Mouse (Mus musculus) limb, embryonic 11.5 days (tissue): ENCODE data around the gene Kpnb1. TPM values are rescaled to one million over a fixed set of nuclear protein-coding genes. Genes with fewer than 3 reads are reported as not detected.
A peak's percentile ranks its signal among the peaks of the same experiment; 100 is the strongest.

Experiments used
- ATAC-seq: fragments of 200-750 bp; cut with Nextera tagmentation; 2 replicates; pipeline ENCODE4 v1.8.0; 2017; ENCODE audit warnings: low read depth; ENCODE audit not compliant: insufficient number of reproducible peaks, low FRiP score, low TSS enrichment
- DNase-seq: peaks from one replicate; pipeline ENCODE4 v3.0.0-alpha.2; 2015; ENCODE audit warnings: low spot score
- H3K27ac ChIP-seq: fragments of 300-500 bp; sonication (generic); replicated peaks from 2 replicates; pipeline ENCODE4 v1.5.1; 2014; ENCODE audit warnings: low read depth, mild to moderate bottlenecking, low read length
- H3K27me3 ChIP-seq: fragments of 300-500 bp; sonication (generic); 2 replicates; pipeline ENCODE4 v1.6.1; 2014; ENCODE audit warnings: mild to moderate bottlenecking, low read length, mixed read lengths; ENCODE audit not compliant: control insufficient read depth, insufficient read depth
- H3K36me3 ChIP-seq: fragments of 300-500 bp; sonication (generic); 2 replicates; pipeline ENCODE4 v1.6.1; 2014; ENCODE audit warnings: mild to moderate bottlenecking, low read length, moderate library complexity, mixed read lengths; ENCODE audit not compliant: control insufficient read depth, insufficient read depth
- H3K4me1 ChIP-seq: fragments of 300-500 bp; sonication (generic); 2 replicates; pipeline ENCODE4 v1.6.1; 2014; ENCODE audit warnings: low read length, mixed read lengths; ENCODE audit not compliant: control insufficient read depth, insufficient read depth
- H3K4me2 ChIP-seq: fragments of 300-500 bp; sonication (generic); 2 replicates; pipeline ENCODE4 v1.6.1; 2014; ENCODE audit warnings: low read depth, mild to moderate bottlenecking, moderate library complexity; ENCODE audit not compliant: severe bottlenecking
- H3K4me3 ChIP-seq: fragments of 300-500 bp; sonication (generic); 2 replicates; pipeline ENCODE4 v1.5.1; 2014; ENCODE audit warnings: low read depth, low read length
- H3K9ac ChIP-seq: fragments of 300-500 bp; sonication (generic); 2 replicates; pipeline ENCODE4 v1.6.1; 2014; ENCODE audit warnings: mild to moderate bottlenecking, low read length
- H3K9me3 ChIP-seq: fragments of 300-500 bp; sonication (generic); 2 replicates; pipeline ENCODE4 v1.6.1; 2016; ENCODE audit warnings: low read length; ENCODE audit not compliant: control insufficient read depth
- WGBS: fragments of 180-500 bp; shearing (Covaris S2); extraction: QIAGEN DNeasy Blood & Tissue Kit; methylation state at CpG from one replicate; pipeline ENCODE4 v1.1.7; 2014; 5-methylcytosine and 5-hydroxymethylcytosine counted together
- polyA plus RNA-seq: library from polyadenylated mRNA; unstranded; fragments of >200 nt; fragmentation: Nextera tagmentation; extraction: Ambion mirVana; gene quantifications from 2 replicates; pipeline ENCODE4 v1.2.1, GENCODE M21; 2014

Gene Kpnb1
- polyA plus RNA-seq, 1 experiment from 2014 or later: 97.6 TPM

DNA sequence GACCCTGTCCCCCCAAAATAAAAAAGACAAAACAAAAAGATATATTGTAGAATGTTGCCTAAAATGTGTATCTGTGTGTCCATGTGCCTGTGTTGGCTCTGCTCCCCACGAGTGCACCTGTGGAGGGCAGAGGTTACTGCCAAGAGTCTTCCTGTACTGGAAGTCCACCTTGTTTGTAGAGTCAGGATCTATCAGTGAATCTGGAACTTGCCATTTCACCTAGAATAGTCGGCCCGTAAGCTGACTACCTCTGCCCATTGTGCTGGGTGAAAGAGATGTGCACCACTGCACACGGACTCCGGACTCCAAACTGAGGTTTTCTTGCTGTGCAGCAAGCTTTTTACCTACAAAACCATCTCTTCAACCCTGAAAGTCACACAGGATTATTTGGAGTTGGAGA is 26.7 kb upstream of the Kpnb1 start:
- H3K27me3 ChIP-seq: no peaks in the 10 kb centered on the region
- H3K4me1 ChIP-seq: no peaks in the 10 kb centered on the region
- DNase-seq (no peak), ATAC-seq (no peak)
- no peaks in the 10 kb centered on the region for H3K9me3 ChIP-seq
- H3K4me3 ChIP-seq: no peak overlapping the region
- H3K27ac ChIP-seq: no peak overlapping the region
- no peak overlapping the region for H3K9ac ChIP-seq
- H3K36me3 ChIP-seq: peaks cover 25% of the 10 kb centered on the region; the same call in 1 of the 2 replicates
- 94% methylated on average over 5 of the region's 5 CpGs for WGBS
- no peak overlapping the region for H3K4me2 ChIP-seq

DNA sequence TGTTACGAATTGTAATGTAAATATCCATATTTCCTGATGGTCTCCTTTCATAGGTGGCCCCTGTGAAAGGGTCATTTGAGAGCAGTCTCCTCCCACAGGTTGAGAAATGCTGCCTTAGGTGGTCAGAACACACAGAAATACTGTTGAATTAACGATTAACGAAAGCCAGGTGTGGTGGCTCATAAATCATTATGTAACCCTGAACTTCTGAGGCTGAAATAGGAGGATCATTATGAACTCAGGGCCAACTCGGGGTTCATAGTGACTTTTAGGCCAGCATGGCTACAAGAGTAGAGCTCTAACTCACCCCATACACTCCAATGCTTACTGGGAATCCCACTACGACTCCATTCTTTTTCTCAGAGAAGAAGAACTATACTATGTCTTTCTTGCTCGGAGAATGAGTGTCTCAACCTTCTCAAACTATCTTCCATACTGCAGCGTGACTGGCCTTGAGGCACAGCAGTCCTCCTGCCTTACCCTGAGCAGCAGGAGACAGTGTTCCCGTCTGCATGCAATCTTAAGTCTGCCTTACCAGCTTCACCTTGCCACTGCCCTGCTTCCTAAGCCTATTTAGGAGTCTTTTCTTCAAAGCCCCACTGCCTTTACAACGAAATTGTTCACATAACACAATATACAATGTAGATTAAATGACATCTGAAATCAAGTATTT is 23.2 kb upstream of the Kpnb1 start:
- no peaks in the 10 kb centered on the region for H3K9me3 ChIP-seq
- no peak for DNase-seq
- WGBS: 53% methylated on average over 9 of the region's 9 CpGs
- no peak for ATAC-seq
- no peak overlapping the region for H3K27ac ChIP-seq
- H3K27me3 ChIP-seq: no peaks in the 10 kb centered on the region
- H3K9ac ChIP-seq: no peak overlapping the region
- peaks cover 17% of the 10 kb centered on the region; the same call in 1 of the 2 replicates for H3K36me3 ChIP-seq
- H3K4me1 ChIP-seq: no peaks in the 10 kb centered on the region
- no peak overlapping the region for H3K4me2 ChIP-seq
- no peak overlapping the region for H3K4me3 ChIP-seq

DNA sequence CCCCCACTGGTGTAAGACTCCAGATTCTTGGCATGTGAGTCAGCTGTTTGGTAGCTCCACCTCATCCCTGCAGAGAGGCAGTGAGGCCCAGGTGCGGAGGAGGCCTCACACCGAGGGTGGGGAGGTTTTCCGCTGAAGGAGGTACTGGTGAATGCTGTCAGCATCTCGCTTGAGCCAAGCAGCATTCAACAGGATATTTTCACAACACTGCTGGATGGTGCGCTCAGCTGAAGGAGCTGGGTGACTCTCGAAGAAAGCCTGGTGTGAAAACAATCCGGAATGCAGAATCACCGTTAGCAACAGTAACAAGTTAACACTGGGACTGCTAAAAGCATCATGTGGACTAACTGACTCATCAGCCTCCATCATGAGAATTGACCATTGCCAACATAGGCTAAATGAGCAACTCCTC is 19.3 kb upstream of the Kpnb1 start:
- Histone ChIP-seq H3K4me3 (no peak overlapping the region), H3K36me3 (peaks cover 7% of the 10 kb centered on the region; the same call in 1 of the 2 replicates), H3K9me3 (no peaks in the 10 kb centered on the region), H3K27me3 (no peaks in the 10 kb centered on the region), H3K27ac (no peak overlapping the region), H3K9ac (no peak overlapping the region), H3K4me2 (no peak overlapping the region), H3K4me1 (no peaks in the 10 kb centered on the region)
- ATAC-seq: no peak
- WGBS: 82% methylated on average over 8 of the region's 8 CpGs
- no peak for DNase-seq

DNA sequence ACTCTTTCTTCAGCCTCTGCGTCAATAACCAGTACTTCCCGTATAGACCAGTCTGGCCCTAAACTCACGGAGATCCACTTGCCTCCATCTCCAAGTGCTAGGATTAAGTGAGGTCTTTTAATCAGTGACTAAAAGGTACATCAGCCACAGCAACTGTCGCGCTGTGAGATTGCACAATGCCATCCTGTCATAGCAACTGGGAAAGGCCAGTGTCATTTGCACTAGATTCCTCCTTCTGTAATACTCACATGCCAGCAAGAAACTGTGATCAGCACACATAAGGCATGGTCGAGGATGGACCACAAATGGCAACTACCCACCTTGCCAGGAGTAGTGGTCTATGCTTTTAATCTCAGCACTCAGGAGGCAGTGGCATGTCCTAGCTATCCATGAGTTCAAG is 11.8 kb upstream of the Kpnb1 start:
- H3K9me3 ChIP-seq: no peaks in the 10 kb centered on the region
- H3K9ac ChIP-seq: no peak overlapping the region
- WGBS: 85% methylated on average over 6 of the region's 6 CpGs
- no peaks in the 10 kb centered on the region for H3K27me3 ChIP-seq
- no peak overlapping the region for H3K27ac ChIP-seq
- H3K36me3 ChIP-seq: no peaks in the 10 kb centered on the region
- no peak overlapping the region for H3K4me2 ChIP-seq
- ATAC-seq (no peak), DNase-seq (no peak)
- H3K4me3 ChIP-seq: no peak overlapping the region
- H3K4me1 ChIP-seq: no peaks in the 10 kb centered on the region

DNA sequence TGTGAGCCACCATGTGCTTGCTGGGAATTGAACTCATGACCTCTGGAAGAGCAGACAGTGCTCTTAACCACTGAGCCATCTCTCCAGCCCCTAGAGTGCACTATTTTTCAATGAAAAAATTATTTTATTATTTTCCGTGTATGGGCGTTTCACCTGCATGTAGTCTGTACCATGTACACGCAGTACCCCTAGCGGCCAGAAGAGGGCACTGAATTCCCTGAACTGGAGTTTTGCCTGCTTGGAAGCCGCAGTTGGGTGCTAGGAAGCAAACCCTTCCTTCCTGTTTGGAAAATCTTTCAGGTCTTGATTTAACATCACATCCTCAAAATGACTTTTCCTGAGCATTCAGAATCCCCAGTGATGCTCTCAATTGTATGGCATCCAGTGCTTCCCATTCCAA is 10.9 kb upstream of the Kpnb1 start:
- Histone ChIP-seq H3K4me2 (no peak overlapping the region), H3K4me1 (no peaks in the 10 kb centered on the region), H3K36me3 (no peaks in the 10 kb centered on the region), H3K27me3 (no peaks in the 10 kb centered on the region), H3K4me3 (no peak overlapping the region), H3K27ac (no peak overlapping the region), H3K9ac (no peak overlapping the region), H3K9me3 (no peaks in the 10 kb centered on the region)
- DNase-seq: peak; percentile 77
- ATAC-seq: no peak
- 20% methylated on average over 5 of the region's 5 CpGs for WGBS

DNA sequence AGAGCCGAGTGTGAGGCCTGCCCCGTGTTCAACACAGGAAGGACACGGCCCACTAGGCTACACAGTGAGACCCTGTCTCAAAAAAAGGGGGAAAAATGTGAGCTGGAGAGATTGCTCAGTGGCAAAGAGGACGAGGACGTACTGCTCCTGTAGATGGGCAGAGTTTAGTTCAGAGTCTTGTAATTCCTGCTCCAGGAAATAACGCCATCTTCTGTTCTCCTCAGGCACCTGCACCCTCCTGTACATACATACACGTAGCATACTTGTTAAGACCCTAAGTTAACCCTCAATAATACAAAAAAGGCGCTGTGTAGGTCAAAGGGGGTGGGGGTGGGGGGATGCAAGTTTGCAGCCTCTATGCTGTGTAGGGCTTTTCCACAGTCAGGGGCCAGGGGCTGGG is 9.3 kb upstream of the Kpnb1 start:
- no peak for DNase-seq
- Histone ChIP-seq H3K4me3 (no peak overlapping the region), H3K4me2 (no peak overlapping the region), H3K36me3 (no peaks in the 10 kb centered on the region), H3K9ac (no peak overlapping the region), H3K27ac (no peak overlapping the region), H3K4me1 (no peaks in the 10 kb centered on the region), H3K9me3 (no peaks in the 10 kb centered on the region), H3K27me3 (no peaks in the 10 kb centered on the region)
- ATAC-seq: no peak
- 83% methylated on average over 8 of the region's 8 CpGs for WGBS

DNA sequence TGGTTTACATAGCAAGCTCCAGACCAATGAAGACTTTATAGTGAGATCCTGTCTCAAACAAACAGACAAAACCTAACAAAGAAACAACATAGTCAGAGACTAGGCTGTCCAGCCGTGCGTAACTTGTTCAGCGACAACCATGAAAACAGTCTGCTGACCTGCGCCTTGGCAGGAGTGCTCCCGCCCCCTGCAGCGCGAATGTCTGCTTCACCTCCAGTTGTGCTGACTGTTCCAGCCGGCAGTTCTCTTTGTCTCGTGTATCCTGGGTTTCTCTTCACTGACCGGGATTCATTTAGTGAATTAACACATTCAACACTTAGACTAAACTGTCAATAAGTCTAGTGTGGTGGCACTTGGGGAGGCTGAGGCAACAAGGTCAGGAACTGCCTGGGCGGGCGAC is 8.9 kb upstream of the Kpnb1 start:
- Histone ChIP-seq H3K4me1 (no peaks in the 10 kb centered on the region), H3K4me3 (no peak overlapping the region), H3K36me3 (no peaks in the 10 kb centered on the region), H3K27me3 (no peaks in the 10 kb centered on the region), H3K9ac (no peak overlapping the region), H3K27ac (no peak overlapping the region), H3K4me2 (no peak overlapping the region), H3K9me3 (no peaks in the 10 kb centered on the region)
- DNase-seq: no peak
- no peak for ATAC-seq
- WGBS: 75% methylated on average over 12 of the region's 12 CpGs

DNA sequence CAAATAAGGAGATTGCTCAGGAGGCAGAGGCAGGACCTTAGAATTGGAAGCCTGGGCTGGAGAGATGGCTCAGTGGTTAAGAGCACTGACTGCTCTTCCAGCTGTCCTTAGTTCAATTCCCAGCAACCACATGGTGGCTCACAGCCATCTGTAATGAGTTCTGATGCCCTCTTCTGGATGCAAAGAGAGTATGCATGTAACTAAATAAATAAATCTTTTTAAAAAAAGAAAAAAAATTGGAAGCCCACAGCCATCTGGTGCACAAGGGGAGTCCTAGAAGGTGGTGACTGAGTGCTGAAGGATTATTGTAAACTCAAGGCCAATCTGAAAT is 4.9 kb upstream of the Kpnb1 start:
- ATAC-seq (no peak), DNase-seq (no peak)
- Histone ChIP-seq H3K27ac (no peak overlapping the region), H3K27me3 (no peaks in the 10 kb centered on the region), H3K4me2 (no peak overlapping the region), H3K9ac (no peak overlapping the region), H3K4me3 (no peak overlapping the region), H3K4me1 (0 out of 2 replicates have a peak, but pooled peaks cover 5% of the 10 kb centered on the region), H3K36me3 (no peaks in the 10 kb centered on the region), H3K9me3 (no peaks in the 10 kb centered on the region)
